Mouse (Mus musculus) midbrain, embryonic 15.5 days (tissue): Measurements from ENCODE around the gene Wdr66. TPM values are rescaled to one million over a fixed set of nuclear protein-coding genes. Genes with fewer than 3 reads are reported as not detected.
"Not testable (repeated sequence)": the region's sequence is repeated elsewhere in the genome, so short reads cannot be mapped to it uniquely, and the experiment has no call there.

Experiments used
- ATAC-seq: fragments of 200-750 bp; cut with Nextera tagmentation; replicated peaks from 2 replicates; pipeline ENCODE4 v1.8.0; 2017; ENCODE audit warnings: moderate TSS enrichment
- H3K27ac ChIP-seq: fragments of 300-500 bp; sonication (generic); 2 replicates; pipeline ENCODE4 v1.5.1; 2015; ENCODE audit warnings: mild to moderate bottlenecking, inconsistent platforms
- H3K27me3 ChIP-seq: fragments of 300-500 bp; sonication (generic); replicated peaks from 2 replicates; pipeline ENCODE4 v1.6.1; 2015; ENCODE audit warnings: inconsistent platforms
- H3K36me3 ChIP-seq: fragments of 300-500 bp; sonication (generic); replicated peaks from 2 replicates; pipeline ENCODE4 v1.6.1; 2015; ENCODE audit warnings: inconsistent platforms
- H3K4me1 ChIP-seq: fragments of 300-500 bp; sonication (generic); 2 replicates; pipeline ENCODE4 v1.6.1; 2015; ENCODE audit warnings: inconsistent platforms
- H3K4me2 ChIP-seq: fragments of 300-500 bp; sonication (generic); 2 replicates; pipeline ENCODE4 v1.6.1; 2015; ENCODE audit warnings: inconsistent platforms, mild to moderate bottlenecking, moderate library complexity
- H3K4me3 ChIP-seq: fragments of 300-500 bp; sonication (generic); 2 replicates; pipeline ENCODE4 v1.5.1; 2015; ENCODE audit warnings: mild to moderate bottlenecking, inconsistent platforms
- H3K9ac ChIP-seq: fragments of 300-500 bp; sonication (generic); 2 replicates; pipeline ENCODE4 v1.6.1; 2015; ENCODE audit warnings: mild to moderate bottlenecking, inconsistent platforms
- H3K9me3 ChIP-seq: fragments of 300-500 bp; sonication (generic); 2 replicates; pipeline ENCODE4 v1.6.1; 2016; ENCODE audit warnings: inconsistent platforms
- WGBS: fragments of 180-500 bp; shearing (Covaris S2); methylation state at CpG from one replicate; pipeline ENCODE4 v1.1.7; 2015; ENCODE audit warnings: mixed read lengths; 5-methylcytosine and 5-hydroxymethylcytosine counted together
- polyA plus RNA-seq: library from polyadenylated mRNA; unstranded; fragments of >200 nt; fragmentation: Nextera tagmentation; extraction: Ambion mirVana; gene quantifications from 2 replicates; pipeline ENCODE4 v1.2.1, GENCODE M21; 2015

The Wdr66 gene
- polyA plus RNA-seq = 1.3 and 1.5 TPM in 2 replicates

- no peak within 1 kb of the TSS for H3K27ac ChIP-seq
- H3K4me3 ChIP-seq = peak within 1 kb of the TSS; percentile 35
- peak within 1 kb of the TSS; percentile 69 for H3K4me2 ChIP-seq
- WGBS = 2% methylated on average over 18 of the region's 18 CpGs
- peaks cover 9% of the 10 kb centered on the region for H3K4me1 ChIP-seq
- ATAC-seq = peak; percentile 94
- H3K36me3 ChIP-seq = peaks cover 5% of the 10 kb centered on the region
- no peaks in the 10 kb centered on the region for H3K9me3 ChIP-seq
- no peak within 1 kb of the TSS; the same call in 1 of the 2 replicates for H3K9ac ChIP-seq
- no peaks in the 10 kb centered on the region for H3K27me3 ChIP-seq
Observed at GRCm38 (mm10) chr5:123251834-123252233, at the start of gene Wdr66. Wdr66 (plus strand) TSS chr5:123252102.

DNA sequence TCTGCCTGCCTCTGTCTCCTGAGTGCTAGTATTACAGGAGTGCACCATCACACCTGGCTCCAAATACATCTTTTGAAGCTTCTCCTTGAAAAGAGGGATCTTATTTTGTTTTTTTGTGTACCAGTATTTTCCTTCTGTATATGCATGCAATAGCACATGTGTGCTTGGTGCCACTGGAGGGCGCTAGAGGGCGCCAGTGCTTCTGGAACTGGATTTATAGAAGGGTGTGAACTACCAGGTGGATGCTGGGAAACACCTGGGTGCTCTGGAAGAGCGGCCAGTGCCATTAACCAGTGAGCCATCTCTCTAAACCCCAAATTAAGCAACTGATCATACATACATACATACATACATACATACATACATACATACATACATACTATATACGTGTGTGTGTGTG, 49.1 kb upstream of the Wdr66 start:
- not testable (repeated sequence) for ATAC-seq
- 44% methylated on average over 4 of the region's 4 CpGs for WGBS

GRCm38 (mm10) chr5:123203591-123203990, 48.3 kb upstream of the Wdr66 start:
- not testable (repeated sequence) for H3K27ac ChIP-seq, H3K4me1 ChIP-seq, H3K4me3 ChIP-seq, H3K36me3 ChIP-seq, H3K27me3 ChIP-seq, ATAC-seq, H3K4me2 ChIP-seq, H3K9ac ChIP-seq, H3K9me3 ChIP-seq
- WGBS = 89% methylated on average over 7 of the region's 7 CpGs

More for the DNA sequence above, 49.1 kb upstream of the Wdr66 start:
- not testable (repeated sequence) for H3K27me3 ChIP-seq, H3K9me3 ChIP-seq, H3K27ac ChIP-seq, H3K36me3 ChIP-seq, H3K4me1 ChIP-seq, H3K4me3 ChIP-seq, H3K9ac ChIP-seq, H3K4me2 ChIP-seq

- not testable (repeated sequence) for H3K9me3 ChIP-seq, H3K4me2 ChIP-seq, ATAC-seq, H3K4me1 ChIP-seq, H3K9ac ChIP-seq, H3K27ac ChIP-seq, H3K4me3 ChIP-seq, H3K27me3 ChIP-seq, H3K36me3 ChIP-seq
- WGBS = 85% methylated on average over 4 of the region's 5 CpGs
Observed at GRCm38 (mm10) chr5:123222346-123223050, 29.4 kb upstream of the Wdr66 start.

- Histone ChIP-seq H3K36me3 (no peaks in the 10 kb centered on the region), H3K4me2 (no peak overlapping the region), H3K27ac (no peak overlapping the region), H3K4me1 (no peaks in the 10 kb centered on the region), H3K27me3 (no peaks in the 10 kb centered on the region), H3K9me3 (no peaks in the 10 kb centered on the region), H3K4me3 (no peak overlapping the region), H3K9ac (no peak overlapping the region)
- no peak for ATAC-seq
- 87% methylated on average over 4 of the region's 4 CpGs for WGBS
Observed at GRCm38 (mm10) chr5:123223051-123223410, 28.9 kb upstream of the Wdr66 start.

DNA sequence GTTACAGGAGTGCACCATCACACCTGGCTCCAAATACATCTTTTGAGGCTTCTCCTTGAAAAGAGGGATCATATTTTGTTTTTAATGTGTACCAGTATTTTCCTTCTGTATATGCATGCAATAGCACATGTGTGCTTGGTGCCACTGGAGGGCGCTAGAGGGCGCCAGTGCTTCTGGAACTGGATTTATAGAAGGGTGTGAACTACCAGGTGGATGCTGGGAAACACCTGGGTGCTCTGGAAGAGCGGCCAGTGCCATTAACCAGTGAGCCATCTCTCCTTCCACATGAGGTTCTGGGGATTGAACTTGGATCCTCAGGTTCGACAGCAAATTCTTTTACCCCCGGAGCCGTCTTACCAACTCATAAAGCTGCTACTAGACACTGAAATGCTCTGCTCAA, 28.0 kb upstream of the Wdr66 start:
- H3K4me2 ChIP-seq, ATAC-seq: not testable (repeated sequence)
- 55% methylated on average over 6 of the region's 6 CpGs for WGBS

DNA sequence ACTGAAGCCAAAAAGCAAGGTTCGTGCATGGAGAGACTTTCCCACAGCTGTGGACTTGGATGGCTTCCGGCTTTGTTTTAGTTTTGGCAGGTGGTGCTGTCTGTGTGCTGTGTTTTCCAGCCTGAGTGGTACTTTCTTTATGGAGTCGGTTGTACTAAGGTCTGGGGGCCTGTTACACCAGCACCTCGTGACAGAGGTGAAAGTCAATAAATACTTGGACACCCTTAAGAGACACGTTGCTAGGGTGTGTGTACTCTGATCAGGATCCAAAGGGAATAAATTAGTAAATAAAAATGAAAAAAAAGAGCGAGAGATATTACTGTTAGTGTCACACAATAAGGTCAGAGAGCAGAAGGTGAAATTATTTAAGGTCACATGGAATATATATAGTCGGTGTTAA, 25.1 kb upstream of the Wdr66 start:
- Histone ChIP-seq H3K4me1 (peaks cover 10% of the 10 kb centered on the region), H3K9ac (no peak overlapping the region), H3K36me3 (no peaks in the 10 kb centered on the region; the same call in 1 of the 2 replicates), H3K4me3 (no peak overlapping the region), H3K9me3 (no peaks in the 10 kb centered on the region), H3K4me2 (no peak overlapping the region), H3K27ac (no peak overlapping the region), H3K27me3 (no peaks in the 10 kb centered on the region)
- ATAC-seq = no peak
- WGBS = 90% methylated on average over 7 of the region's 7 CpGs

More for the DNA sequence above, 28.0 kb upstream of the Wdr66 start:
- H3K9me3 ChIP-seq, H3K27me3 ChIP-seq, H3K9ac ChIP-seq, H3K4me3 ChIP-seq, H3K4me1 ChIP-seq, H3K27ac ChIP-seq, H3K36me3 ChIP-seq: not testable (repeated sequence)

- Histone ChIP-seq H3K4me3 (peak overlapping the region; percentile 89), H3K27me3 (no peaks in the 10 kb centered on the region), H3K4me1 (peaks cover 10% of the 10 kb centered on the region), H3K4me2 (peak overlapping the region; percentile 80), H3K9me3 (no peaks in the 10 kb centered on the region), H3K36me3 (no peaks in the 10 kb centered on the region; the same call in 1 of the 2 replicates), H3K9ac (peak overlapping the region; percentile 84), H3K27ac (no peak overlapping the region)
- 2% methylated on average over 42 of the region's 42 CpGs for WGBS
- ATAC-seq = peak; percentile 88
Observed at GRCm38 (mm10) chr5:123227762-123228523, 24.0 kb upstream of the Wdr66 start.

- no peaks in the 10 kb centered on the region for H3K9me3 ChIP-seq
- H3K4me2 ChIP-seq = peak overlapping the region; percentile 80
- H3K36me3 ChIP-seq = no peaks in the 10 kb centered on the region; the same call in 1 of the 2 replicates
- no peak for ATAC-seq
- no peaks in the 10 kb centered on the region for H3K27me3 ChIP-seq
- no peak overlapping the region for H3K27ac ChIP-seq
- H3K4me1 ChIP-seq = peaks cover 10% of the 10 kb centered on the region
- H3K4me3 ChIP-seq = peak overlapping the region; percentile 89
- H3K9ac ChIP-seq = peak overlapping the region; percentile 84
- 9% methylated on average over 15 of the region's 15 CpGs for WGBS
Observed at GRCm38 (mm10) chr5:123228524-123228922, 23.4 kb upstream of the Wdr66 start.

DNA sequence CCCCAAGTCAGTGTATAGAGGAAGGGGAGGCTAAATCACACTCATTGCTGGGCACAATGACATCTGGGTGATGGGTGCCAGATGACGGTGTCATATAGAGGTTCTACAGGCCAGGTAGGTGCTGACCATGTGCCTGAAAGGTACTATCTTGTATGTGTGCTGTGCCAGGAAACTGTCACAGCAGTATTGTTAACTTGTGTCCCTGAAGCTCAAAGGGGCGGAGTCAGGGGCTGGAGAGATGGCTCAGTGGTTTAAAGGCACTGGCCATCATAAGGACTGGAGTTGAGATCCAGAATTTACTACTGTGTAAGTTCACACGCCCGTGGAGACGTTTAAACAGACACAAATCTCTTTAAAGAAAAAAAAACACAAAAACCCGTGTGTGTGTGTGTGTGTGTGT, 22.6 kb upstream of the Wdr66 start:
- Histone ChIP-seq H3K4me3 (0 out of 2 replicates have a peak overlapping the region, but pooled peaks have one; percentile 89), H3K9me3 (no peaks in the 10 kb centered on the region), H3K27ac (no peak overlapping the region), H3K27me3 (no peaks in the 10 kb centered on the region), H3K9ac (no peak overlapping the region), H3K4me1 (peaks cover 10% of the 10 kb centered on the region), H3K36me3 (no peaks in the 10 kb centered on the region; the same call in 1 of the 2 replicates), H3K4me2 (peak overlapping the region; percentile 80)
- WGBS = 90% methylated on average over 6 of the region's 6 CpGs
- ATAC-seq = no peak

GRCm38 (mm10) chr5:123232180-123232579, 19.7 kb upstream of the Wdr66 start:
- Histone ChIP-seq H3K4me3 (no peak overlapping the region), H3K9ac (no peak overlapping the region), H3K27me3 (no peaks in the 10 kb centered on the region), H3K9me3 (no peaks in the 10 kb centered on the region), H3K4me1 (peaks cover 10% of the 10 kb centered on the region), H3K36me3 (peaks cover 5% of the 10 kb centered on the region), H3K4me2 (no peak overlapping the region), H3K27ac (no peak overlapping the region)
- no peak for ATAC-seq
- 95% methylated on average over 2 of the region's 2 CpGs for WGBS

GRCm38 (mm10) chr5:123235731-123236130, 16.2 kb upstream of the Wdr66 start:
- Histone ChIP-seq H3K27ac (no peak overlapping the region), H3K4me1 (no peaks in the 10 kb centered on the region; the same call in 1 of the 2 replicates)
- no peak for ATAC-seq

More at GRCm38 (mm10) chr5:123235731-123236130, 16.2 kb upstream of the Wdr66 start:
- no peak overlapping the region for H3K4me2 ChIP-seq
- 24% methylated on average over 2 of the region's 2 CpGs for WGBS
- no peak overlapping the region for H3K4me3 ChIP-seq
- no peaks in the 10 kb centered on the region for H3K27me3 ChIP-seq
- no peak overlapping the region for H3K9ac ChIP-seq
- peaks cover 12% of the 10 kb centered on the region for H3K36me3 ChIP-seq
- no peaks in the 10 kb centered on the region for H3K9me3 ChIP-seq
